Mouse (Mus musculus) adrenal gland, adult 2 months (tissue): ENCODE measurements around the gene Akap2. TPM values are rescaled to one million over a fixed set of nuclear protein-coding genes. Genes with fewer than 3 reads are reported as not detected.

Experiments used
- polyA plus RNA-seq: library from polyadenylated mRNA; depleted of rRNA; stranded (reverse); fragments of >200 nt; gene quantifications from 2 replicates; pipeline ENCODE4 v1.2.3, GENCODE M21; 2012; rRNA removed
- total RNA-seq, 2 experiments: library from RNA; stranded (reverse); gene quantifications; 2 replicates each; pipeline ENCODE4 v1.2.3; 2021

Akap2 gene
- total and polyA plus RNA-seq, 3 experiments, result 60.7 to 186 (median 99.1) TPM

Other genes with a start within 250 kb of the Akap2 start
- 10 to 100 TPM; 34.9 to 68.3 TPM for gene Pakap, start 149.5 kb upstream of the Akap2 start, total RNA-seq
- gene Pakap, start 149.5 kb upstream of the Akap2 start, polyA plus RNA-seq, result 6.0 and 8.9 TPM in 2 replicates
- 10 to 100 TPM; 11.5 to 11.6 TPM for gene D630039A03Rik, start 198.6 kb downstream of the Akap2 start, total RNA-seq
- 3.8 and 4.9 TPM in 2 replicates for gene D630039A03Rik, start 198.6 kb downstream of the Akap2 start, polyA plus RNA-seq
- gene Txn1, start 238.8 kb downstream of the Akap2 start, total RNA-seq, result 100 to 1,000 TPM; 264 to 311 TPM
- 61.2 and 69.7 TPM in 2 replicates for gene Txn1, start 238.8 kb downstream of the Akap2 start, polyA plus RNA-seq